In genomic region chr14:75197027-75197426, GRCm38 (mm10) we compare ENCODE assay signal across 9 mouse cellular contexts. TPM values are rescaled to one million over a fixed set of nuclear protein-coding genes. Genes with fewer than 3 reads are reported as not detected.
DNase-seq lines count a peak whose midpoint lies in the region; TF ChIP-seq lines count a peak whose summit lies in the region.
"Had no signal": no experiment of that assay in that cellular context is flagged by ENCODE, and none has a peak within 500 bp of the region (broad histone marks: within the 10 kb centered on the region; RNA-seq: fewer than 3 reads in every experiment).

No protein-coding gene starts in this region.

- peak; percentile 70 for TF ChIP-seq CTCF in kidney, adult 2 months (conservative IDR thresholded peaks at IDR 0.05; ENCODE audit: insufficient read depth, insufficient read length, low read depth, low read length)

- no peaks in the 10 kb centered on the region for H3K36me3 ChIP-seq in kidney, adult 2 months (ENCODE audit: control insufficient read depth, insufficient read depth, low read length)

- H3K27ac ChIP-seq in kidney, adult 2 months (ENCODE audit: insufficient read depth, low read depth, low read length): no peak overlapping the region

- WGBS in kidney, adult 2 months: 38% methylated on average over 5 of the region's 5 CpGs

- intact Hi-C loops in left cerebral cortex, postnatal 36 days (cut with DNase I): loop anchor here (5.0 kb wide), 1 partner anchor 525 kb away; no protein-coding TSS in a partner anchor

- H3K4me3 ChIP-seq in kidney, adult 2 months (ENCODE audit: insufficient read depth, low read depth, low read length): no peak overlapping the region
- H3K4me3 ChIP-seq: erythroblast, embryonic 14.5 days had no signal

- peak; percentile 45 for DNase-seq in kidney, adult 2 months
- no peak for DNase-seq in kidney, adult 11 months
- DNase-seq in MEL-GATA-1-ER (ENCODE audit: extremely low read depth, low read depth): peak; percentile 44
- peak; percentile 39 for DNase-seq in cerebellum, adult 8-10 months
- DNase-seq in frontal cortex, postnatal 36 days (ENCODE audit: low spot score in 2 of 2): peak; percentile 49 to 73
- DNase-seq in left cerebral cortex, postnatal 36 days (ENCODE audit: low spot score in 2 of 2): peak; percentile 29 to 40
- peak; percentile 75 for DNase-seq in retina, postnatal 1 day
- no peak for DNase-seq in urinary bladder, postnatal 10 days (ENCODE audit: low spot score)

- no peak for TF ChIP-seq POLR2A in kidney, adult 2 months (IDR thresholded peaks at IDR 0.05; ENCODE audit: low read depth, low read length)

- H3K27me3 ChIP-seq in kidney, adult 2 months (replicated peaks; ENCODE audit: control insufficient read depth, insufficient read depth, low read length): no peaks in the 10 kb centered on the region

- H3K4me1 ChIP-seq in kidney, adult 2 months (ENCODE audit: control insufficient read depth, insufficient read depth, low read length): no peaks in the 10 kb centered on the region

RNA-seq across cellular contexts. Expression of gene Cpb2, which starts 45.1 kb away (rescaled TPM):
- 2.0 and 2.6 TPM in 2 replicates for polyA plus RNA-seq in kidney, adult 2 months (2012; rRNA removed)
- not detected for total RNA-seq in left cerebral cortex, postnatal 36 days (2021)
- polyA plus RNA-seq: erythroblast, embryonic 14.5 days had no signal

Comparison
In these comparisons a context has a peak if more than half of its experiments do, and no peak if none do; other contexts are left out.
1. DNase-seq: peak in kidney, adult 2 months (single experiment), MEL-GATA-1-ER (single experiment), cerebellum, adult 8-10 months (single experiment), frontal cortex, postnatal 36 days (2 of 2), left cerebral cortex, postnatal 36 days (2 of 2) and retina, postnatal 1 day (single experiment); none in kidney, adult 11 months (single experiment) and urinary bladder, postnatal 10 days (single experiment).